Mouse (Mus musculus): ENCODE measurements around the gene Plod3.
A peak's percentile ranks its signal among the peaks of the same experiment; 100 is the strongest.
"Not testable (repeated sequence)": the region's sequence is repeated elsewhere in the genome, so short reads cannot be mapped to it uniquely, and the experiment has no call there.

Gene Plod3

GRCm38 (mm10) chr5:136986695-136987137, at the start of gene Plod3:
Plod3 (plus strand) TSS chr5:136987019.
- DNase-seq (ENCODE audit: extremely low read depth, low read depth, low spot score) = peak; percentile 72

- DNase-seq (ENCODE audit: extremely low read depth, low read depth, low spot score) = peak; percentile 100
Observed at GRCm38 (mm10) chr5:136937621-136938020, 49.2 kb upstream of the Plod3 start.

GRCm38 (mm10) chr5:136939284-136939683, 47.5 kb upstream of the Plod3 start:
- no peak for DNase-seq (ENCODE audit: extremely low read depth, low read depth, low spot score)

- not testable (repeated sequence) for DNase-seq (ENCODE audit: extremely low read depth, low read depth, low spot score)
Observed at GRCm38 (mm10) chr5:136940029-136940428, 46.8 kb upstream of the Plod3 start.

DNA sequence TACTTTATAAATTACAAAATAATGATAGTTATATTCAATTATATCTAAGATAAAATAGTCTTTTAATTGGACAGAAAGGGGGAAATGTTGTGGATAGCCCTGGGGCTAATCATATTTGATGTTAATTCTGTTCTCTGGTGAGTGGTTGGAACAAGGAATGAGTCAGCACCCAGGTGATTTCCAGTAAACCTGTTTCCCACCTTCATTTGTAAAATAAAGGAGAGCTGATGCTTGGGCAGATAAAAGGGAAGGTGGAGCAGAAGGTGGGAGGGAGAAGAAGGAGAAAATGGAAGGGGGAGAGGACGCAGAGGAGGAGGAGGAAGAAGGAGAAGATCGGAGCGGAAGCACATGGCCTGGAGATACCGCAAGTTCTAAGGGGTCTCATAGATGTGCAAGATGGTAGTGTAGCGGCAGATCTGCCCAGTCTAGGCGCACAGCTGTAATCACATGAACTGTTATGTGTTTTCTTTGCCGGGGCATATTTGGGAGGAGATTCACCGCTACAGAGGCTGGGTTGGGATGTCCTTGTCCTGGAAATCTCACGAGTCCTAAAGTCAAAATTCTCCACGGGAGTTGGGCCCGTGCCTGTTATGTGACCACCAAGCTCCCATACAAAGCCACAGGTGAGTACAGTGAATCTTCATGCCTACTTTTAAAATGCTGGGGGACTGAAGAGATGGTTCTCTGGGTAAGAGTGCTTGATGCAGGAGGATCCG, 45.8 kb upstream of the Plod3 start:
- DNase-seq (ENCODE audit: extremely low read depth, low read depth, low spot score) = no peak

GRCm38 (mm10) chr5:136942781-136943180, 44.0 kb upstream of the Plod3 start:
- DNase-seq (ENCODE audit: extremely low read depth, low read depth, low spot score) = no peak

DNA sequence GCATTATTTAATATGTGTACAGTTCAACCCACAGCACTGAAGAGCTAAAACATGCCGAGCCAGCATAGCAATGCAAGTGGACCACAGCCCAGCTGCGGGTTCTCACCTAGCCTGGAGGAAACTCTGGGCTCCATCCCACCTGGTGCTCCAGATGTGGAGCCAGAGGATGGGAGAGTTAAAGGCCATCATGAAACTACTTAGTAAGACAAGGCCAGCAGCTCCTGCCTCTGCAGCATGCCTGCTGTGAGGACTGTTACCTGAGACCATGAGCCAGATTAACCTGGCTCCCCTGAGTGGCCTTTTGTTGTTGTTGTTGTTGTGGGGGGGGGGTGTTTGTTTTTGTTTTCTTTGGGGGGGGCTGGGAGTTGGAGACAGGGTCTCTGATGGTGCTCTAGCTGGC, 43.4 kb upstream of the Plod3 start:
- DNase-seq (ENCODE audit: extremely low read depth, low read depth, low spot score) = no peak

GRCm38 (mm10) chr5:136945084-136945483, 41.7 kb upstream of the Plod3 start:
- no peak for DNase-seq (ENCODE audit: extremely low read depth, low read depth, low spot score)

DNA sequence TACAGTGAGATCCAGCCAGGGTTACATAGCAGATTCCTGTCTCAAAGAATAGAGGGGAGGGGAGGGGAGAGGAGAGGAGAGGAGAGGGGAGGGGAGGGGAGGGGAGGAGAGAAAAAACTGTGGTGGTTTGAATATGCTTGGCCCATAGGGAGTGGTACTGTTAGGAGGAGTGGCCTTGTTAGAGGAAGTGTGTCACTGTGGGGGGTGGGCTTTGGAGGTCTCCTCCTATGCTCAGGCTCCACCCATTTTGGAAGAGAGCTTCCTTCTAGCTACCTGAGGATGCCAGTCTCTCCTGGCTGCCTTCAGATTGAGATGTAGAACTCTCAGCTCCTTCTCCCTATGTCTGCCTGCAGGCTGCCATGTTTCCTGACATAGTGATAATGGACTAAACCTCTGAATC, 38.9 kb upstream of the Plod3 start:
- DNase-seq (ENCODE audit: extremely low read depth, low read depth, low spot score) = no peak

- DNase-seq (ENCODE audit: extremely low read depth, low read depth, low spot score) = not testable (repeated sequence)
Observed at GRCm38 (mm10) chr5:136949551-136950336, 37.1 kb upstream of the Plod3 start.

DNA sequence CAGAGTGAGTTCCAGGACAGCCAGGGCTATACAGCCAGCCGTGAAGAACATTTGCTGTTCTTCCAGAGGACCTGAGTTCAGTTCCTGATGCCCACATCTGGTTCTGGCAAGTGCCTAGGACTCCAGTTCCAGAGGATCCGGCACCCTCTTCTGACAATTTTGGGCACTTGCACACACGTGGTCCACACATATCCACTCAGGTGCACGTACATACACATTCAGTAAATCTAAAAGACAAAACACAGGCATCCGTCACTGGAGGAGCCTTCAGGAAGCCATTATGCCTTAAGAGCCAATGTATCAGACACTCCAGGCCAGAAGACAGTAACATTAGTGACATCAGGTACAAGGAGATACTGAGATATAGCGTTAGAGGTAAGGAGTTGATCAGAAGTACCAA, 36.3 kb upstream of the Plod3 start:
- DNase-seq (ENCODE audit: extremely low read depth, low read depth, low spot score) = no peak

DNA sequence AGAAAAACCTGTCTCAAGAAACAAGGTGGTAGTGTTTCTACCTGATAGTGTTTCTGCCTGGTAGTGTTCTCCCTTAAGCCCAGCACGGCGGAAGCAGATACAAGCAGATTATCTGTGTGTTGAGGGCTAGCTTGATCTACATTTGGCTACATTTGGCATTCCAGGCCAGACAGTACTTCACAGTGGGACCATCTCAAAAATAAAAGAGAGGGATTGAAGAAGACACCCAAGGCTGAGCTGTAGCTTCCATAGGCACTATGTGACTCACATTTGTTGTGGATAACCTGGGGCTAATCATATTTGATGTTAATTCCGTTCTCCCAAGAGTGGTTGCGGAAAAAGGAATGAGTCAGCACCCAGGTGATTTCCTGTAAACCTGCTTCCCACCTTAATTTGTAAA, 34.7 kb upstream of the Plod3 start:
- no peak for DNase-seq (ENCODE audit: extremely low read depth, low read depth, low spot score)

- DNase-seq (ENCODE audit: extremely low read depth, low read depth, low spot score) = no peak
Observed at GRCm38 (mm10) chr5:136953015-136953414, 33.8 kb upstream of the Plod3 start, which contains the start of gene Fis1. Fis1 (plus strand) TSS chr5:136953275.

DNA sequence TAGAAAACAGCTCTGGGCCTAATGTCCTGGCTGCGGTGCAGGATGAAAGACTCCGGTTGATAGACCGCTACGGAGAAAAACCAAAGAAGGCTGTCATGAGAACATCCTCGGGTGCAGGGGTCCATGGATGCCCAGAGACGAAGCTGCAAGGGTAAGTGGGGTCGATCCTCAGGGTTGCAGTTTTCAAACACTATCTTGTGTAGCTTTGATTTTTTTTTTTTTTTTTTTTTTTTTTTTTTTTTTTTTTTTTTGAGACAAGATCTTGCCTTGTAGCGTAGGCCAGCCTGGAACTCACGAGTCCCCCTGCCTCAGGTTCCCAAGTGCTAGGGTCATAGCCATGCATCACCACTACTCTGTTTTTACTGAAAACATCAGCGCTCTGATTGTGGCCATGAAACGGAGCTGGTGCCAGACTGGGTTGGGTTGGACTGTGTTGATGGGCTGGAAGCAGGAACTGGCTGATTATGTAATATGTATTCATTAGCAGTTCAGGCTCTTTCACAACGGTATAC, 33.3 kb upstream of the Plod3 start:
- DNase-seq (ENCODE audit: extremely low read depth, low read depth, low spot score) = no peak

GRCm38 (mm10) chr5:136955622-136956021, 31.2 kb upstream of the Plod3 start:
- no peak for DNase-seq (ENCODE audit: extremely low read depth, low read depth, low spot score)

DNA sequence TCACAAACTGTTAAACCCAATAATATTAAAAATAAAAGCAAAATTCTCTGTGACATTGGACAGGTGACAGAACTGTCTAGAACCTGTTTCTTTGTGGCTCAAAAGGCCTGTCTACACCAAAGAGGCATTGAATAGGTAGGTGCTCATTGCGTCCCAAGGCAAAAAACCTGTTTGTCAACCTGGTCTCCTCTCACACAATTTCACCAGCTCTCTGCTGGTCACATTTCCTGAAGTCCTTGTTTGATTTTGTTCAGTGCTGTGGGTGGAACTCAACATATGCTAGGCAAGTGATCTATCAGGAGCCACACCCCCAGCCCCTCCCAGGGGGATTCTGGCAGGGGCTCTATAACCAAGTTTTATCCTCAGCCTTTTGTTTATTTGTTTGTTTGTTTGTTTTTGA, 29.6 kb upstream of the Plod3 start:
- DNase-seq (ENCODE audit: extremely low read depth, low read depth, low spot score) = no peak

GRCm38 (mm10) chr5:136958991-136959605, 27.7 kb upstream of the Plod3 start:
- no peak for DNase-seq (ENCODE audit: extremely low read depth, low read depth, low spot score)

DNA sequence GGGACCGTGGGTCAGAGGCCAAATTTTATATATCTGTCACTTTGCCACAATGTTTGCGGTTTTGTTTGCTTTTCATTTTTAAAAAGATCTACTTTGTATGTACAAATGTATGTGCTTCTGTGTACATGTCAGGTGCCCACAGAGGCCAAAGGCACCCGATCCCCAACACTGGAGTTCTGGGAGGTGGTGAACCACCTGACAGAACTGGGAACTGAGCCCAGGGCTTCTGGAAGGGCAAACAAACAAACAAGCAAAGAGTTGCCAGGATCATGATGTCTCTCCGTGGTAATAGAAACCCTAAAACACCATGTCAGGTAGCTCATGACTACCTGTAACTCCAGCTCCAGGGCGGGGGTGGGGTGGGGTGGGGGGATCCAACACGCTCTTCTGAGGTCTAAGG, 26.8 kb upstream of the Plod3 start:
- no peak for DNase-seq (ENCODE audit: extremely low read depth, low read depth, low spot score)

DNA sequence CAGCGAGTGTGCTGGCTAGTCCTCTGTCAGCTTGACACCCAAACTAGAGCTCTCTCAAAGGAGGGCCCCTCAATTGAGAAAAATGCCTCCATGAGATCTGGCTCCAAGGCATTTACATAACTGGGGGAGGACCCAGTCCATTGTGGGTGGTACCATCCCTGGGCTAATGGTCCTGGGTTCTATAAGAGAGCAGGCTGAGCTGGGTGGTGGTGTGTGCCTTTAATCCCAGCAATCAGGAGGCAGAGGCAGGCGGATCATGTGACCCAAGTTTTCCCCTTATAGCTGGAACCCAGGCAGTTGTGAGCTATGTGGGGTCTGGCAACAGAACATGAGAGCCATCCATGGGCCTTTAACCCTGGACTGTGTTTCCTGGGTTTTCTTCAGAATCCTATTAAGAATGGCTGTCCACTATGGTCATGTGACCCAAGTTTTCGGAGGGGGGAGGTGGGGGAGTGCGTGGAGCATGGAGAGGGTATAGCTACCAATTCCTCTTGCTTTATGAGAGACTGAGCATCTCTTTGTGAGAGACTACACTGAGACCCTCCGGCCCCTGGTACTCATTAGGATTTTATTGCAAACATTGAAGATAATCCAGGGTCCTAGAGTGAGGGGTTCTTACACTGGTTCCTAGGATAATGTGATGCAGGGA, 25.4 kb upstream of the Plod3 start:
- DNase-seq (ENCODE audit: extremely low read depth, low read depth, low spot score) = no peak

GRCm38 (mm10) chr5:136961983-136962461, 24.8 kb upstream of the Plod3 start:
- no peak for DNase-seq (ENCODE audit: extremely low read depth, low read depth, low spot score)

- DNase-seq (ENCODE audit: extremely low read depth, low read depth, low spot score) = no peak
Observed at GRCm38 (mm10) chr5:136962501-136962900, 24.3 kb upstream of the Plod3 start.
